Mouse (Mus musculus) urinary bladder, postnatal 25 days (tissue): ENCODE measurements around the gene Zfp106.

Experiments used
- DNase-seq: peaks from one replicate; pipeline ENCODE4 v3.0.0; 2022; ENCODE audit warnings: low spot score

Zfp106 gene

GRCm38 (mm10) chr2:120556868-120557267, 6.8 kb downstream of the Zfp106 start:
- DNase-seq, result no peak

GRCm38 (mm10) chr2:120544732-120545131, 18.9 kb downstream of the Zfp106 start:
- no peak for DNase-seq

GRCm38 (mm10) chr2:120539778-120540208, 23.9 kb downstream of the Zfp106 start:
- peak; percentile 27 for DNase-seq

- DNase-seq, result no peak
These were observed 24.3 kb downstream of the Zfp106 start for GRCm38 (mm10) chr2:120539333-120539732.

- DNase-seq, result no peak
These were observed 32.4 kb downstream of the Zfp106 start for GRCm38 (mm10) chr2:120531223-120531622.

GRCm38 (mm10) chr2:120529531-120529930, 34.1 kb downstream of the Zfp106 start:
- no peak for DNase-seq

GRCm38 (mm10) chr2:120526771-120527170, 36.9 kb downstream of the Zfp106 start:
- DNase-seq, result no peak

- DNase-seq, result no peak
These were observed 45.0 kb downstream of the Zfp106 start for GRCm38 (mm10) chr2:120518547-120519210.

- DNase-seq, result no peak
These were observed 49.5 kb downstream of the Zfp106 start for GRCm38 (mm10) chr2:120514181-120514580.

GRCm38 (mm10) chr2:120503992-120504391, 59.7 kb downstream of the Zfp106 start:
- DNase-seq, result no peak

- no peak for DNase-seq
These were observed 60.5 kb downstream of the Zfp106 start for GRCm38 (mm10) chr2:120503094-120503493.

- DNase-seq, result no peak
These were observed 61.0 kb downstream of the Zfp106 start for GRCm38 (mm10) chr2:120502605-120502990.

- DNase-seq, result no peak
These were observed 61.6 kb downstream of the Zfp106 start for GRCm38 (mm10) chr2:120501931-120502604.

- DNase-seq, result no peak
These were observed 62.3 kb downstream of the Zfp106 start for GRCm38 (mm10) chr2:120501136-120501918.

GRCm38 (mm10) chr2:120499971-120500471, 63.6 kb downstream of the Zfp106 start:
- no peak for DNase-seq

GRCm38 (mm10) chr2:120496511-120496910, 67.1 kb downstream of the Zfp106 start:
- no peak for DNase-seq

GRCm38 (mm10) chr2:120493254-120493653, 70.4 kb downstream of the Zfp106 start:
- DNase-seq, result no peak

GRCm38 (mm10) chr2:120484241-120484640, 79.4 kb downstream of the Zfp106 start:
- DNase-seq, result no peak

- no peak for DNase-seq
These were observed 80.9 kb downstream of the Zfp106 start for GRCm38 (mm10) chr2:120482506-120483389.

- DNase-seq, result no peak
These were observed 81.7 kb downstream of the Zfp106 start for GRCm38 (mm10) chr2:120481921-120482320.

GRCm38 (mm10) chr2:120478600-120478999, 85.0 kb downstream of the Zfp106 start:
- DNase-seq, result peak; percentile 64
